In the genomic region with DNA sequence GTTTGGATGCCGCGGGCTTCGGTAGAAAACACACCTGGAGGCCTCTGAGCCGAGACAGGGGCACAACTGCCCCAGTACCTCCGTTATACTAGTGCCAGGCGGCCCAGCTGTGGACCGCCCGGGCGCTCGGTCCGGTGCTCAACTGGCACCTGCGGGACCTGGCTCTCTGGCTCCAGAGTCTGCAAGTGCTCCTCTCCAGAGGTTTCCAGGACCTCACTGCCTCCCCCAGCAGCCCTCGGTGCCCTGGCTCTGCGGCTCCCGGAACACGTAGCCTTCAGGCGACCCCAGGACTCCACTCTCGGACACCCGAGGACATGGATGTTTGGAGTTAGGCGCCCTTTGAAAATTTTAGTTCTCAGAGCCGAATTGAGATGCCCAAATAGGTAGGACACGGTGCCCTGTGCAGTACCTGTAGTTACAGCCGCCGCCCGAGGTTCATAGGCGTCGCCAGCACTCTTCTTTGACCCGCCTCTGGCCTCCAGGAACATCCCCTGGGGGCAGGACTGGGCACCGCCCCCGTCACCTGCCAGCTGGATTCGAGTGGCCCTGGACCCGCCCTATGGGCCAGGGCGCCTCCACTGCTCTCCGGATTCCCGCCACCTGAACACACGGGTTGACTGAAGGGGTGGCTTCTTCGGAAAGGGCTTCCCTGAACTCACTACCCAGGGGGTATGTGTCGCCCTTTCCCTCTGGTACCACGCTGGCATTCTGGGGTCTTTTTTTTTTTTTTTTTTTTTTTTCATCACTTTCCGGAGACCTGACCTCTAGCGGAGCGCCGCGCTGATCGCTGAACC, we compare ENCODE assay signal across 8 mouse cellular contexts. TPM values are rescaled to one million over a fixed set of nuclear protein-coding genes. Genes with fewer than 3 reads are reported as not detected.
DNase-seq lines count a peak whose midpoint lies in the region; ATAC-seq and TF ChIP-seq lines count a peak whose summit lies in the region.

Gene 2210011C24Rik, minus strand, starts transcription at position 467 of the 794 bp plus-strand sequence.

- peak within 1 kb of the TSS; percentile 76 for H3K27ac ChIP-seq in gastrocnemius, adult 2 months
- H3K27ac ChIP-seq in embryonic facial prominence, embryonic 13.5 days = no peak within 1 kb of the TSS
- no peak within 1 kb of the TSS for H3K27ac ChIP-seq in intestine, embryonic 14.5 days (ENCODE audit: low read depth)
- no peak within 1 kb of the TSS for H3K27ac ChIP-seq in liver, embryonic 15.5 days (replicated peaks)
- no peak within 1 kb of the TSS for H3K27ac ChIP-seq in neural tube, embryonic 12.5 days

- ATAC-seq in embryonic facial prominence, embryonic 13.5 days (ENCODE audit: insufficient number of reproducible peaks, insufficient read depth, low FRiP score, low TSS enrichment, low read depth) = no peak
- ATAC-seq in intestine, embryonic 14.5 days (replicated peaks; ENCODE audit: low FRiP score, low TSS enrichment, low read depth) = peak; percentile 16; the same call in 1 of the 2 replicates
- no peak for ATAC-seq in liver, embryonic 15.5 days (ENCODE audit: insufficient read depth)
- no peak for ATAC-seq in neural tube, embryonic 12.5 days (ENCODE audit: low FRiP score, low read depth)

- TF ChIP-seq CTCF in gastrocnemius, adult 2 months (IDR thresholded peaks at IDR 0.05) = no peak

- peaks cover 53% of the 10 kb centered on the region for H3K27me3 ChIP-seq in embryonic facial prominence, embryonic 13.5 days
- H3K27me3 ChIP-seq in intestine, embryonic 14.5 days (replicated peaks; ENCODE audit: control insufficient read depth, insufficient read depth, low read length) = peaks cover 36% of the 10 kb centered on the region
- H3K27me3 ChIP-seq in liver, embryonic 15.5 days = peaks cover 57% of the 10 kb centered on the region
- peaks cover 37% of the 10 kb centered on the region for H3K27me3 ChIP-seq in neural tube, embryonic 12.5 days (replicated peaks)

- peaks cover 28% of the 10 kb centered on the region for H3K4me1 ChIP-seq in embryonic facial prominence, embryonic 13.5 days
- peaks cover 22% of the 10 kb centered on the region for H3K4me1 ChIP-seq in intestine, embryonic 14.5 days (replicated peaks; ENCODE audit: control insufficient read depth, insufficient read depth, low read length)
- peaks cover 28% of the 10 kb centered on the region for H3K4me1 ChIP-seq in liver, embryonic 15.5 days (replicated peaks)
- H3K4me1 ChIP-seq in neural tube, embryonic 12.5 days = peaks cover 24% of the 10 kb centered on the region

- H3K9me3 ChIP-seq in embryonic facial prominence, embryonic 13.5 days = no peaks in the 10 kb centered on the region
- H3K9me3 ChIP-seq in intestine, embryonic 14.5 days (ENCODE audit: control insufficient read depth, low read length) = no peaks in the 10 kb centered on the region; the same call in 1 of the 2 replicates
- no peaks in the 10 kb centered on the region for H3K9me3 ChIP-seq in liver, embryonic 15.5 days (replicated peaks)
- H3K9me3 ChIP-seq in neural tube, embryonic 12.5 days = no peaks in the 10 kb centered on the region

- no peaks in the 10 kb centered on the region for H3K36me3 ChIP-seq in embryonic facial prominence, embryonic 13.5 days
- H3K36me3 ChIP-seq in intestine, embryonic 14.5 days (ENCODE audit: control insufficient read depth, insufficient read depth, low read length) = no peaks in the 10 kb centered on the region
- no peaks in the 10 kb centered on the region for H3K36me3 ChIP-seq in liver, embryonic 15.5 days (replicated peaks)
- no peaks in the 10 kb centered on the region for H3K36me3 ChIP-seq in neural tube, embryonic 12.5 days

- DNase-seq in gastrocnemius, adult 2 months = peak; percentile 74
- no peak for DNase-seq in gastrocnemius, postnatal 10 days
- peak; percentile 72 for DNase-seq in intestine, embryonic 14.5 days (ENCODE audit: low spot score)
- DNase-seq in gastrocnemius, adult 8-10 months (ENCODE audit: low spot score in 2 of 2) = no peak
- DNase-seq in right cerebral cortex, adult 18-20 months = no peak

- H3K4me3 ChIP-seq in gastrocnemius, adult 2 months = peak within 1 kb of the TSS; percentile 82
- H3K4me3 ChIP-seq in embryonic facial prominence, embryonic 13.5 days = peak within 1 kb of the TSS; percentile 56
- H3K4me3 ChIP-seq in intestine, embryonic 14.5 days (ENCODE audit: low read depth, low read length) = peak within 1 kb of the TSS; percentile 36
- peak within 1 kb of the TSS; percentile 50 for H3K4me3 ChIP-seq in liver, embryonic 15.5 days (replicated peaks)
- H3K4me3 ChIP-seq in neural tube, embryonic 12.5 days = peak within 1 kb of the TSS; percentile 49

- 1% methylated on average over 45 of the region's 45 CpGs for WGBS in embryonic facial prominence, embryonic 13.5 days
- 1% methylated on average over 44 of the region's 45 CpGs for WGBS in intestine, embryonic 14.5 days
- 2% methylated on average over 45 of the region's 45 CpGs for WGBS in liver, embryonic 15.5 days (ENCODE audit: insufficient replicate concordance)
- under 1% methylated on average over 45 of the region's 45 CpGs for WGBS in neural tube, embryonic 12.5 days

- intact Hi-C loops in gastrocnemius, adult 2 months (cut with DNase I) = loop anchor here (5.0 kb wide), 2 partner anchors 35 to 55 kb away; partner anchors contain the start of genes Gm10643 and Rfx1

- H3K9ac ChIP-seq in embryonic facial prominence, embryonic 13.5 days = peak within 1 kb of the TSS; percentile 69
- peak within 1 kb of the TSS; percentile 32; the same call in 1 of the 2 replicates for H3K9ac ChIP-seq in intestine, embryonic 14.5 days (ENCODE audit: low read length)
- no peak within 1 kb of the TSS for H3K9ac ChIP-seq in liver, embryonic 15.5 days
- H3K9ac ChIP-seq in neural tube, embryonic 12.5 days = peak within 1 kb of the TSS; percentile 65

- peak within 1 kb of the TSS; percentile 97 for H3K4me2 ChIP-seq in embryonic facial prominence, embryonic 13.5 days
- H3K4me2 ChIP-seq in intestine, embryonic 14.5 days (ENCODE audit: low read length) = peak within 1 kb of the TSS; percentile 74
- peak within 1 kb of the TSS; percentile 71 for H3K4me2 ChIP-seq in liver, embryonic 15.5 days
- H3K4me2 ChIP-seq in neural tube, embryonic 12.5 days (replicated peaks) = peak within 1 kb of the TSS; percentile 96

RNA-seq across cellular contexts. Expression of gene 2210011C24Rik, which starts in this region (rescaled TPM):
- total RNA-seq in gastrocnemius, adult 2 months (2021) = 1 to 10 TPM; 1.5 to 2.1 TPM
- total RNA-seq in gastrocnemius, postnatal 10 days (2021) = 1 to 10 TPM; 1.7 to 2.0 TPM
- polyA plus RNA-seq in embryonic facial prominence, embryonic 13.5 days (2015; fragmentation: Nextera tagmentation; extraction: Ambion mirVana) = 0.59 TPM in 1 of 2 replicates, not detected in the other
- 1.3 and 1.6 TPM in 2 replicates for polyA plus RNA-seq in intestine, embryonic 14.5 days (2014; fragmentation: Nextera tagmentation; extraction: Ambion mirVana)
- not detected in 2 replicates for polyA plus RNA-seq in liver, embryonic 15.5 days (2015; fragmentation: Nextera tagmentation; extraction: Ambion mirVana)
- polyA plus RNA-seq in neural tube, embryonic 12.5 days (2016; fragmentation: Nextera tagmentation; extraction: Ambion mirVana) = 0.54 TPM in 1 of 2 replicates, not detected in the other
- total RNA-seq in gastrocnemius, adult 8-10 months (2022) = 1 to 10 TPM; 1.1 to 3.9 (median 2.5) TPM

Comparison
In these comparisons a context has a peak if more than half of its experiments do, and no peak if none do; other contexts are left out.
1. DNase-seq: peak in gastrocnemius, adult 2 months (single experiment) and intestine, embryonic 14.5 days (single experiment); none in gastrocnemius, postnatal 10 days (single experiment), gastrocnemius, adult 8-10 months (0 of 2) and right cerebral cortex, adult 18-20 months (single experiment).
2. Peak in every context shown above with its lines, with median percentiles within 50 percentile points of each other: H3K4me3 ChIP-seq and H3K4me2 ChIP-seq.